Mouse (Mus musculus) C2C12 (cell line): Measurements from ENCODE around the gene Stn1. TPM values are rescaled to one million over a fixed set of nuclear protein-coding genes. Genes with fewer than 3 reads are reported as not detected.

ENCODE experiments used
- H3K27me3 ChIP-seq: one replicate; pipeline ENCODE4 v1.6.1; 2011; ENCODE audit not compliant: control insufficient read depth, insufficient read depth, insufficient read length
- H3K36me3 ChIP-seq: one replicate; pipeline ENCODE4 v1.6.1; 2011; ENCODE audit not compliant: control insufficient read depth, insufficient read depth
- H3K4me3 ChIP-seq: one replicate; pipeline ENCODE4 v1.5.1; 2011; ENCODE audit warnings: mild to moderate bottlenecking, control low read depth; ENCODE audit not compliant: poor library complexity, insufficient read depth, severe bottlenecking
- H3K79me2 ChIP-seq: one replicate; pipeline ENCODE4 v1.6.1; 2011; ENCODE audit not compliant: control insufficient read depth, insufficient read depth
- H3K79me3 ChIP-seq: one replicate; pipeline ENCODE4 v1.6.1; 2011; ENCODE audit warnings: low read depth, control low read depth
- H3ac ChIP-seq: one replicate; pipeline ENCODE3; 2011; ENCODE audit warnings: low read depth; ENCODE audit not compliant: control insufficient read depth, insufficient read length
- CEBPB ChIP-seq: IDR thresholded peaks from one replicate; pipeline ENCODE4 v1.6.1; 2011; ENCODE audit warnings: low read depth, mild to moderate bottlenecking, control low read depth, moderate library complexity
- CTCF ChIP-seq: IDR thresholded peaks from one replicate; pipeline ENCODE4 v1.5.1; 2011; ENCODE audit not compliant: control insufficient read depth, insufficient read depth, insufficient read length
- FOSL1 ChIP-seq: IDR thresholded peaks from one replicate; pipeline ENCODE4 v1.8.0; 2011; ENCODE audit warnings: mild to moderate bottlenecking, low read length; ENCODE audit not compliant: poor library complexity, insufficient read depth, severe bottlenecking
- MAX ChIP-seq: IDR thresholded peaks from one replicate; pipeline ENCODE4 v1.6.1; 2011; ENCODE audit warnings: mild to moderate bottlenecking, control low read depth
- MYOD1 ChIP-seq: IDR thresholded peaks from one replicate; pipeline ENCODE4 v1.6.1; 2011; ENCODE audit warnings: low read depth; ENCODE audit not compliant: control insufficient read depth, insufficient read length
- MYOG ChIP-seq: IDR thresholded peaks from one replicate; pipeline ENCODE4 v1.6.1; 2011; ENCODE audit not compliant: control insufficient read depth, insufficient read length; ENCODE audit errors: extremely low read depth
- USF1 ChIP-seq: IDR thresholded peaks from one replicate; pipeline ENCODE4 v1.6.1; 2011; ENCODE audit warnings: low read depth, mild to moderate bottlenecking, control low read depth, moderate library complexity
- polyA plus RNA-seq: library from polyadenylated mRNA; unstranded; fragments of >200 nt; fragmentation: generic; extraction: Trizol; gene quantifications from one replicate; pipeline ENCODE4 v1.2.1, GENCODE M21; 2012; ENCODE audit warnings: missing spikeins

Stn1 gene
- polyA plus RNA-seq, 1 experiment: 50.7 TPM

- H3K79me2 ChIP-seq: no peaks in the 10 kb centered on the region
- no peak overlapping the region for H3K4me3 ChIP-seq
- no peak overlapping the region for H3ac ChIP-seq
- H3K36me3 ChIP-seq: no peaks in the 10 kb centered on the region
- TF ChIP-seq MYOD1 (no peak), MAX (no peak), CEBPB (no peak), CTCF (no peak), FOSL1 (no peak), MYOG (no peak), USF1 (no peak)
- no peaks in the 10 kb centered on the region for H3K79me3 ChIP-seq
- H3K27me3 ChIP-seq: no peaks in the 10 kb centered on the region
Observed at GRCm38 (mm10) chr19:47468750-47469149, 68.6 kb downstream of the Stn1 start.

GRCm38 (mm10) chr19:47466775-47467174 is 70.5 kb downstream of the Stn1 start:
- no peaks in the 10 kb centered on the region for H3K36me3 ChIP-seq
- H3K4me3 ChIP-seq: no peak overlapping the region
- H3K27me3 ChIP-seq: no peaks in the 10 kb centered on the region
- H3K79me2 ChIP-seq: peaks cover 12% of the 10 kb centered on the region
- no peak overlapping the region for H3ac ChIP-seq
- TF ChIP-seq USF1: no peak
- TF ChIP-seq MAX: no peak
- no peak for TF ChIP-seq CTCF
- TF ChIP-seq MYOD1: no peak
- no peak for TF ChIP-seq CEBPB
- no peak for TF ChIP-seq MYOG
- no peak for TF ChIP-seq FOSL1
- peaks cover 3% of the 10 kb centered on the region for H3K79me3 ChIP-seq

- Histone ChIP-seq H3ac (no peak overlapping the region), H3K36me3 (no peaks in the 10 kb centered on the region), H3K79me2 (peaks cover 24% of the 10 kb centered on the region), H3K4me3 (no peak overlapping the region), H3K79me3 (peaks cover 5% of the 10 kb centered on the region), H3K27me3 (no peaks in the 10 kb centered on the region)
- no peak for TF ChIP-seq USF1
- TF ChIP-seq FOSL1: no peak
- no peak for TF ChIP-seq CTCF
- no peak for TF ChIP-seq MYOG
- TF ChIP-seq MYOD1: no peak
- TF ChIP-seq CEBPB: no peak
- no peak for TF ChIP-seq MAX
Observed at GRCm38 (mm10) chr19:47465467-47465866, 71.8 kb downstream of the Stn1 start.

- peak within 1 kb of the TSS; percentile 92 for H3ac ChIP-seq
- peak within 1 kb of the TSS; percentile 63 for H3K4me3 ChIP-seq
- no peaks in the 10 kb centered on the region for H3K27me3 ChIP-seq
- peaks cover 26% of the 10 kb centered on the region for H3K79me2 ChIP-seq
- no peaks in the 10 kb centered on the region for H3K36me3 ChIP-seq
- H3K79me3 ChIP-seq: peaks cover 5% of the 10 kb centered on the region
- no peak for TF ChIP-seq MAX
- no peak for TF ChIP-seq MYOD1
- TF ChIP-seq MYOG: no peak
- TF ChIP-seq FOSL1: no peak
- TF ChIP-seq USF1: no peak
- no peak for TF ChIP-seq CTCF
- TF ChIP-seq CEBPB: no peak
Observed at GRCm38 (mm10) chr19:47464304-47465241, 72.7 kb downstream of the Stn1 start, which contains the start of gene Sh3pxd2a. TSS of gene Sh3pxd2a (minus strand) at chr19:47464401.

- Histone ChIP-seq H3ac (peak overlapping the region; percentile 92), H3K27me3 (no peaks in the 10 kb centered on the region), H3K4me3 (peak overlapping the region; percentile 63), H3K79me2 (peaks cover 26% of the 10 kb centered on the region), H3K36me3 (no peaks in the 10 kb centered on the region), H3K79me3 (peaks cover 5% of the 10 kb centered on the region)
- no peak for TF ChIP-seq CEBPB
- no peak for TF ChIP-seq MYOG
- peak; percentile 89 for TF ChIP-seq CTCF
Observed at GRCm38 (mm10) chr19:47463636-47464303, 73.5 kb downstream of the Stn1 start.

- H3K27me3 ChIP-seq: no peaks in the 10 kb centered on the region
- H3ac ChIP-seq: peak overlapping the region; percentile 92
- H3K79me3 ChIP-seq: peaks cover 5% of the 10 kb centered on the region
- peak overlapping the region; percentile 63 for H3K4me3 ChIP-seq
- no peak for TF ChIP-seq MAX
- TF ChIP-seq FOSL1: no peak
- TF ChIP-seq MYOD1: no peak
- no peak for TF ChIP-seq MYOG
- no peak for TF ChIP-seq USF1
- TF ChIP-seq CTCF: no peak
- no peak for TF ChIP-seq CEBPB
- H3K79me2 ChIP-seq: peaks cover 26% of the 10 kb centered on the region
- no peaks in the 10 kb centered on the region for H3K36me3 ChIP-seq
Observed at GRCm38 (mm10) chr19:47463206-47463605, 74.1 kb downstream of the Stn1 start.
